Mouse (Mus musculus): ENCODE measurements at regions not wholly inside any gene's neighbourhood (a gene's known extent, or its start where the extent isn't known, plus 50 kb on each side); places are given as distances from the start of the nearest gene placed in this dataset.
A peak's percentile ranks its signal among the peaks of the same experiment; 100 is the strongest.

DNA sequence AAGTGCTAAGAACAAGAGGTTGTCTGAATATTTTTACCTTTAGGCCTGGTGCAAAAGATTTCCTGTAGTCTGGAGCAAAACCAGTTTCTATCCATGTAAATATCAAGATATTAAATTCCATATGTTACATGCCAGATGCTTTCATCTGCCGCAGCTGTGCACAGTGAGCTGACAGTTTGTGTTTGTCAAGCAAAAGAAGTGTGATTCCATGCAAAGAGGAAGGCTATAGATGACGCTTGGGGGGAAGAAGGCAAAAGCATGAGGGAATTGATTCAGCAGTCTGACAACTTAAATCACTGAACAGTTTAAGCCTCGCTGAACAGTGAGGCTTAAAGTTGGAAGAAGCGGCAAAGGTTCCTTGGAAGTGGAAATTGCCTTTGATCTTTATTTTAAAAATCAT is 109.2 kb upstream of the Pappa start:
- DNase-seq (ENCODE audit: inconsistent ontology term), result no peak

DNA sequence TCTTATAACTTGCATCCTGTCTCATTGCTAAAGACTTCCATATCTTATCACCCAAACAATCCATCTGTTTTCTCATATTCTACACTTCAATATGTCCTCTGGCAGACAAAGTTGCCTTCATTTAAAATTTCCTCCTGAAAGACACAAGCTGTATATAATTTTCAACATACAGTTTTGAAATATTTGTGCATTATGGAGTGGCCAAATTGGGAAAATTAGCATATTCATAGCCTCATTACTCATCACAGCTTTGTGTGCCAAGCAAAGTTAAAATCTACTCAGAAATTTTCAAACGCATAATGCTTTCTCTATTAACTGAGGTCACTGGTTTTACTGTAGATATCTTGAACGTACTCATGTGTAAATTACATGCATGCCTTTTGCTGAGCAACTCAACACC is 104.5 kb upstream of the Pappa start:
- DNase-seq (ENCODE audit: inconsistent ontology term), result no peak

DNA sequence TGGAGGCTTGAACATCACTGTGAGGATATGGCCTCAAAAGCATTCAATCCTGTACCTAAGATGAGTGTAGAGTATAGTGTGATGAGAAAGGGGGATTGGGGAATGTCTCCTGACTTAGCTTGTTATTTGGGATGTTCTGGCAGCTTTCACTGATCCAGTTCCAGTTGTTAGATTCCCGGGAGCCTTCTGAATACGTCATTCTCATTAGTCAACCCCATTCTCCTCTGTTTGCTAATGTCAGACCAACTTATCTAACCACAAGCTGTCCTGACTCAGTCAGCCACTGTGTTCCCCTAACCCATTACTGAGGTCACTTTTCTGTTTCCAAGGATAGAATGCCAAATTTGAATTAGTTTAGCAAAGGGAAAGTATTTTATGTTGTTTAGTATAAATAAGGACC is 70.6 kb upstream of the Pappa start:
- DNase-seq (ENCODE audit: inconsistent ontology term), result peak; percentile 48

Data from Muller cell, postnatal 12 days (primary cell).